Mouse (Mus musculus) heart, adult 2 months (tissue): ENCODE measurements around the gene Itsn1.

Source experiments
- CTCF ChIP-seq: fragments of 200-600 bp; IDR thresholded peaks from 2 replicates; pipeline ENCODE4 v1.8.1; 2022; ENCODE audit warnings: antibody characterized with exemption, mild to moderate bottlenecking, moderate library complexity
- EP300 ChIP-seq: fragments of 200-500 bp; IDR thresholded peaks from 2 replicates; pipeline ENCODE4 v1.6.1; 2011; ENCODE audit warnings: low read depth, low read length, control low read depth; ENCODE audit not compliant: insufficient read depth
- POLR2A ChIP-seq: fragments of 200-500 bp; IDR thresholded peaks from 2 replicates; pipeline ENCODE4 v1.6.1; 2011; ENCODE audit warnings: mild to moderate bottlenecking, low read depth, low read length, control low read depth; ENCODE audit not compliant: insufficient read depth

DNA sequence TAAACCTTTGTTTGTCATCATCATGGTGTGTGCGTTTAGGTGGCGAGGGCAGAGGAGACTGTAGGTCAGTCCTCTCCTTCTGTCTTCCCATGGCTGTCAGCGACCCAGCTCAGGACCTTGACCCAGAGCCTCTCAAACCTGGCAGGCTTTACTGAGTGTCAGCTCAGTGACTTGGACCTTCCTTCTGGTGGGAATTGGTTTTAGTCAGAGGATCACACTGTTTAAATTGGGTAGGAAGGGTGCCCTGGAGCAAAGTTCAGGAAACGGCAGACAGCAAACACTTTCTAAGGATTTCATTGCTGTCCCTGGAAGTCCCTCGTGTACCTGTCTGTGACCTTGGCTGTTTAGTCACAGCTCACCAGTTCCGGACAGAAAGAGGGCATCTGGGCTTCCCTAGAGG is 55.2 kb downstream of the Itsn1 start:
- TF ChIP-seq CTCF (no peak), POLR2A (no peak), EP300 (no peak)
